Mouse (Mus musculus) testis, adult 10 weeks (tissue): ENCODE measurements around the gene Atf5. TPM values are rescaled to one million over a fixed set of nuclear protein-coding genes. Genes with fewer than 3 reads are reported as not detected.

Source experiments
- polyA plus RNA-seq: library from polyadenylated mRNA; stranded (reverse); fragments of 350-450 nt; fragmentation: Illumina TruSeq; extraction: RNeasy Lipid Tissue Mini Kit (QIAGEN cat#74804); gene quantifications from one replicate; pipeline ENCODE4 v1.2.3, GENCODE M21; 2014; ENCODE audit warnings: low read depth, low replicate concordance

The Atf5 gene
- polyA plus RNA-seq, result 3.0 TPM

GRCm38 (mm10) chr7:44816470-44817021, at the start of gene Atf5:
Atf5 (minus strand) TSS chr7:44816658.

GRCm38 (mm10) chr7:44857042-44857552, 40.6 kb upstream of the Atf5 start, which contains the start of gene Pnkp:
Pnkp (plus strand) TSS chr7:44857139.

GRCm38 (mm10) chr7:44848561-44849415, 32.3 kb upstream of the Atf5 start, which contains the start of the genes Akt1s1 and Tbc1d17:
Akt1s1 (plus strand) TSS chr7:44848991.
Tbc1d17 (minus strand) TSS chr7:44849079.

GRCm38 (mm10) chr7:44815721-44816469, 563 bp downstream of the Atf5 start, which contains the start of the genes Nup62 and Il4i1:
Nup62 (plus strand) TSS chr7:44816088.
Il4i1 (plus strand) TSS chr7:44816387.

Other genes with a start within 250 kb of the Atf5 start
- gene Napsa, start 244.3 kb downstream of the Atf5 start, polyA plus RNA-seq, result not detected
- 0.08 TPM for gene Kcnc3, start 226.0 kb downstream of the Atf5 start, polyA plus RNA-seq
- 0.07 TPM for gene Myh14, start 145.8 kb downstream of the Atf5 start, polyA plus RNA-seq
- gene Izumo2, start 107.9 kb downstream of the Atf5 start, polyA plus RNA-seq, result 343 TPM
- gene Vrk3, start 68.2 kb downstream of the Atf5 start, polyA plus RNA-seq, result 27.7 TPM
- gene Zfp473, start 65.6 kb downstream of the Atf5 start, polyA plus RNA-seq, result 3.0 TPM
- gene Nup62, start 570 bp downstream of the Atf5 start, polyA plus RNA-seq, result 15.5 TPM
- 11.4 TPM for gene Il4i1, start 271 bp downstream of the Atf5 start, polyA plus RNA-seq
- gene Akt1s1, start 32.3 kb upstream of the Atf5 start, polyA plus RNA-seq, result 1.2 TPM
- 0.98 TPM for gene Tbc1d17, start 32.4 kb upstream of the Atf5 start, polyA plus RNA-seq
- gene Pnkp, start 40.5 kb upstream of the Atf5 start, polyA plus RNA-seq, result 0.71 TPM
- gene Ptov1, start 53.1 kb upstream of the Atf5 start, polyA plus RNA-seq, result 0.32 TPM
- 2.0 TPM for gene Med25, start 76.1 kb upstream of the Atf5 start, polyA plus RNA-seq
- 9.9 TPM for gene Fuz, start 79.4 kb upstream of the Atf5 start, polyA plus RNA-seq
- gene Ap2a1, start 112.8 kb upstream of the Atf5 start, polyA plus RNA-seq, result 104 TPM
- gene Tsks, start 126.5 kb upstream of the Atf5 start, polyA plus RNA-seq, result 11.2 TPM
- 9.3 TPM for gene Cpt1c, start 158.2 kb upstream of the Atf5 start, polyA plus RNA-seq
- gene Prmt1, start 169.9 kb upstream of the Atf5 start, polyA plus RNA-seq, result 8.0 TPM
- gene Irf3, start 181.0 kb upstream of the Atf5 start, polyA plus RNA-seq, result 18.4 TPM
- 1.5 TPM for gene Bcl2l12, start 182.1 kb upstream of the Atf5 start, polyA plus RNA-seq
- gene Scaf1, start 199.7 kb upstream of the Atf5 start, polyA plus RNA-seq, result 3.3 TPM
- 1.8 TPM for gene Rras, start 201.3 kb upstream of the Atf5 start, polyA plus RNA-seq
- 0.24 TPM for gene Prr12, start 236.2 kb upstream of the Atf5 start, polyA plus RNA-seq
- 4.6 TPM for gene Nosip, start 245.8 kb upstream of the Atf5 start, polyA plus RNA-seq
- 2.7 TPM for gene Prrg2, start 246.0 kb upstream of the Atf5 start, polyA plus RNA-seq